Mouse (Mus musculus) adrenal gland, postnatal 0 days (tissue): ENCODE data around the gene Gm20449. TPM values are rescaled to one million over a fixed set of nuclear protein-coding genes. Genes with fewer than 3 reads are reported as not detected.

Experiments
- polyA plus RNA-seq: library from polyadenylated mRNA; unstranded; fragments of >200 nt; fragmentation: Nextera tagmentation; extraction: Ambion mirVana; gene quantifications from 2 replicates; pipeline ENCODE4 v1.2.1, GENCODE M21; 2015

Gene Gm20449
- polyA plus RNA-seq, result 0.03 TPM in 1 of 2 replicates, not detected in the other

DNA sequence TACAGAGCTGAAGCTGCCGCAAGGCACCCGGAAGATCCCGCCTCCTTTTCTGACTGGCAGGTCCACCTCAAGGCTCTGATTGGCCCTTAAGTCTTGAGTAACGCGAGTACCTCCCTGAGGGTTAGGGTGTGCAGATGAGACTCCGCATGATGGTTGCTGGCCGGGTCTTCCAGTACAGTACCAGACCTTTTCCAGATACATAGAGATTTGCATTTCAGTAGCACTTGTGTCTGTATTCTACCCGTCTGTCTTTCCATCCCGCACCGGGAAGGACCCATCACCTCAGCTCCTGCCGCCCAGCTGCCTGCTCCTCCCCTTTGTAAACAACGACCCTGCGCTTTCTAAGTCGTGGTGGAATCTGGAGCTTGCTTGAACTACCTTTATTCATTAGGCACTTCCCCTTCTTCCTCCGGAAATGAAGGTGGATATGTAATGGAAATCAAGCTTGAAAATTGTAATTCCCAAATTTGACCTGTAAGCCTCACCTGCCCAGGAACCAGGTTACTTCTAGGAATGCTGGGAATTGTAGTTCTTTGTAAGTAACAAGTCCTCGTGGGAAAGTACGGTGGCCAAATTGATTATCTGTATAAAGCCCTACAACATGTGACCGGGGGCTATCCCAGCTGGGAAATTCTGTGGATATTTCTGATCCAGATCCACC, at the start of gene Gm20449, which contains the start of gene AW146154:
Gene Gm20449, minus strand, starts transcription at position 29 of the 661 bp plus-strand sequence.
Gene AW146154, minus strand, starts transcription at position 502 of the 661 bp plus-strand sequence.

DNA sequence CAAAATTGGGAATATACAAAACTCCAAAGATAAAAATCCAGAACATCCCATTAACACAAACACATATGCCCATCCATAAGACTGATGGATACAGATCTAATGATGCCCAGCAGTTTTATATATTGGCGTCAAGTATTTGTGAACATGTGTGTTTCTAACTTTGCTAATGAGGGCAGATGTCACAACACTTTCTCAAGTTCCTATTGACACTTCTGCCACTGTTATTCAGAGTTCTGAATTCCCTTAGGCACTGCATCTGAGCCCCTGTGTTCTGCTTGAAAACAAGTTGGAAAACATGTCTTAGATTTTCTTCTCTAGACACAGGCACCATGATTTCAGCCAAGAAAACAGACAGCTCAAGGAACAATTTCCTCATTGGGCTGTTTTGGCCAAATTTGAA, 50.6 kb downstream of the Gm20449 start, which contains the start of gene Vmn2r57:
Gene Vmn2r57, minus strand, starts transcription at position 101 of the 400 bp plus-strand sequence.

GRCm38 (mm10) chr7:41393048-41393971, 105.9 kb downstream of the Gm20449 start, which contains the start of gene AI987944:
Gene AI987944 (minus strand): TSS chr7:41393379.

Other genes starting within 250 kb of the Gm20449 start
- gene AI987944, start 106.0 kb downstream of the Gm20449 start, polyA plus RNA-seq, result 13.6 and 15.7 TPM in 2 replicates
- gene Vmn2r57, start 50.7 kb downstream of the Gm20449 start, polyA plus RNA-seq, result 0.11 and 0.14 TPM in 2 replicates
- 5.5 and 7.1 TPM in 2 replicates for gene AW146154, start 473 bp upstream of the Gm20449 start, polyA plus RNA-seq
- gene Gm6871, start 74.2 kb upstream of the Gm20449 start, polyA plus RNA-seq, result not detected in 2 replicates
- 6.7 and 8.6 TPM in 2 replicates for gene 2610021A01Rik, start 99.8 kb upstream of the Gm20449 start, polyA plus RNA-seq
- gene Zfp788, start 133.8 kb upstream of the Gm20449 start, polyA plus RNA-seq, result 10.9 and 18.7 TPM in 2 replicates